Mouse (Mus musculus): ENCODE measurements around the gene Disc1.

DNA sequence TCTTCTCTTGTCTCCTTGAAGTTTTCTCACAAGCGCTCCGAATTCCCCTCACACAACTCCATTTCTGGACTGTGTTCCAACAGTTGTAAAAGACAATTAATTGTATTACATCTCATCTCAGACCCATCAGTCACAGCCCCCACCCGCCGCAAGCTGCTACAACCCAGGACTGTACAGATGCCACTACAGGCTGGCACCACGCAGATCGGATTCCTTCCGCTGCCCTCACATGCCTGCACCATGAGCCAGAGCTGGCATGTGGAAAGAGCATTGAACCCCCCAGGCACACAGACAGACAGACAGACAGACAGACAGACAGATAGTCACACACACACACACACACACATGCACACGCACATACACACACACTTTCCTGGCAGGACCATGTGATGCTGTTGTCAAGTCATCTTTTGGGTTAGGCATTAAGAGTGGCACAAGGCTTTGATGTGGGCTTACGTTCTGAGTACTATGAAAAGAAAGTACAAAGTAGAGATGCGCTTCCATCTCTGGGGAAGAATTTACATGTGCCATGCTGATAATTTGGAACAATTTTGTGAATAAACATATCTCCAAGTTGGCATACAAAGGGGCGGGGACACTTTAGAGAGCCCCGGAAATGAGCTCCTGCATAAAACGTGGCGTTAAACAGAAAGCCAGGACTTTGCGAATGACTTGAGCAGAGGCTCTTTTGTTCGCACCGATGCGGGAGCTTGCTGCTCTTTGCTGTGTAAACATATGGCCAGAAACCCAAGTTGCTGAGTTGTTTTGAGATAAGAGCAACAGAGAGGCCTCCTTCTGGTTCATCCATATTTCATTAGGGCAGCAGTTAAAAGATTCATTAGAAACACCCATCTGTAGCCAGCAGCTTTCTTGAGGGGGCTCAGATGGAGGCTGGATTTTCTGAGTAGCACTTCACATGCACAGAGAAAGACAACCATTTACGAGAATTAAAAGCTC is 26.7 kb downstream of the Disc1 start:
- TF ChIP-seq CTCF (IDR thresholded peaks at IDR 0.05; ENCODE audit: extremely low read depth, insufficient read length, insufficient replicate concordance, low read depth, low read length): no peak
- no peak for TF ChIP-seq POLR2A (IDR thresholded peaks at IDR 0.05; ENCODE audit: low read depth, low read length)

Data from small intestine, adult 2 months (tissue).